Mouse (Mus musculus) embryonic facial prominence, embryonic 13.5 days (tissue): ENCODE measurements around the gene Rassf3. TPM values are rescaled to one million over a fixed set of nuclear protein-coding genes. Genes with fewer than 3 reads are reported as not detected.

ENCODE experiments used
- ATAC-seq: fragments of 200-750 bp; cut with Nextera tagmentation; 2 replicates; pipeline ENCODE4 v1.8.0; 2017; ENCODE audit warnings: low read depth; ENCODE audit not compliant: insufficient number of reproducible peaks, insufficient read depth, low FRiP score, low TSS enrichment
- H3K27ac ChIP-seq: fragments of 300-500 bp; sonication (generic); 2 replicates; pipeline ENCODE4 v1.5.1; 2015; ENCODE audit warnings: moderate library complexity, mild to moderate bottlenecking, inconsistent platforms
- H3K27me3 ChIP-seq: fragments of 300-500 bp; sonication (generic); 2 replicates; pipeline ENCODE4 v1.6.1; 2015; ENCODE audit warnings: mild to moderate bottlenecking, inconsistent platforms
- H3K36me3 ChIP-seq: fragments of 300-500 bp; sonication (generic); 2 replicates; pipeline ENCODE4 v1.6.1; 2015; ENCODE audit warnings: mild to moderate bottlenecking, inconsistent platforms
- H3K4me1 ChIP-seq: fragments of 300-500 bp; sonication (generic); 2 replicates; pipeline ENCODE4 v1.6.1; 2015; ENCODE audit warnings: inconsistent platforms
- H3K4me2 ChIP-seq: fragments of 300-500 bp; sonication (generic); 2 replicates; pipeline ENCODE4 v1.6.1; 2015; ENCODE audit warnings: moderate library complexity, mild to moderate bottlenecking, inconsistent platforms
- H3K4me3 ChIP-seq: fragments of 300-500 bp; sonication (generic); 2 replicates; pipeline ENCODE4 v1.5.1; 2015; ENCODE audit warnings: mild to moderate bottlenecking, inconsistent platforms
- H3K9ac ChIP-seq: fragments of 300-500 bp; sonication (generic); 2 replicates; pipeline ENCODE4 v1.6.1; 2015; ENCODE audit warnings: mild to moderate bottlenecking, inconsistent platforms
- H3K9me3 ChIP-seq: fragments of 300-500 bp; sonication (generic); 2 replicates; pipeline ENCODE4 v1.6.1; 2016; ENCODE audit warnings: inconsistent platforms
- WGBS: fragments of 180-500 bp; shearing (Covaris S2); methylation state at CpG from one replicate; pipeline ENCODE4 v1.1.7; 2015; ENCODE audit warnings: mixed read lengths; 5-methylcytosine and 5-hydroxymethylcytosine counted together
- polyA plus RNA-seq: library from polyadenylated mRNA; unstranded; fragments of >200 nt; fragmentation: Nextera tagmentation; extraction: Ambion mirVana; gene quantifications from 2 replicates; pipeline ENCODE4 v1.2.1, GENCODE M21; 2015

Gene Rassf3
- polyA plus RNA-seq, 1 experiment from 2014 or later, result 20.8 TPM

- Histone ChIP-seq H3K9me3 (no peaks in the 10 kb centered on the region), H3K27me3 (no peaks in the 10 kb centered on the region), H3K9ac (no peak overlapping the region), H3K36me3 (peaks cover 29% of the 10 kb centered on the region), H3K4me2 (peak overlapping the region; percentile 1; the same call in 1 of the 2 replicates), H3K4me1 (peaks cover 54% of the 10 kb centered on the region), H3K27ac (peak overlapping the region; percentile 63), H3K4me3 (no peak overlapping the region)
- 55% methylated on average over 22 of the region's 22 CpGs for WGBS
- peak; percentile 68; the same call in 1 of the 2 replicates for ATAC-seq
These were observed 56.3 kb downstream of the Rassf3 start for GRCm38 (mm10) chr10:121419640-121420470.

GRCm38 (mm10) chr10:121418835-121419234, 57.3 kb downstream of the Rassf3 start:
- Histone ChIP-seq H3K4me2 (no peak overlapping the region), H3K4me1 (peaks cover 49% of the 10 kb centered on the region), H3K9me3 (no peaks in the 10 kb centered on the region), H3K4me3 (no peak overlapping the region), H3K9ac (no peak overlapping the region), H3K27ac (no peak overlapping the region), H3K27me3 (no peaks in the 10 kb centered on the region), H3K36me3 (peaks cover 39% of the 10 kb centered on the region)
- no peak for ATAC-seq
- WGBS, result 87% methylated on average over 14 of the region's 14 CpGs

GRCm38 (mm10) chr10:121414127-121414526, 62.0 kb downstream of the Rassf3 start:
- H3K9me3 ChIP-seq, result no peaks in the 10 kb centered on the region
- no peak for ATAC-seq

GRCm38 (mm10) chr10:121412824-121413223, 63.3 kb downstream of the Rassf3 start:
- ATAC-seq, result no peak
- WGBS, result 86% methylated on average over 17 of the region's 17 CpGs
- no peaks in the 10 kb centered on the region for H3K9me3 ChIP-seq
- no peak overlapping the region for H3K4me2 ChIP-seq
- no peak overlapping the region for H3K4me3 ChIP-seq
- no peak overlapping the region for H3K27ac ChIP-seq
- H3K36me3 ChIP-seq, result peaks cover 62% of the 10 kb centered on the region
- H3K9ac ChIP-seq, result no peak overlapping the region
- H3K4me1 ChIP-seq, result peaks cover 24% of the 10 kb centered on the region
- H3K27me3 ChIP-seq, result no peaks in the 10 kb centered on the region

More at GRCm38 (mm10) chr10:121414127-121414526, 62.0 kb downstream of the Rassf3 start:
- Histone ChIP-seq H3K36me3 (peaks cover 59% of the 10 kb centered on the region), H3K4me2 (no peak overlapping the region), H3K9ac (no peak overlapping the region), H3K27ac (no peak overlapping the region), H3K4me3 (no peak overlapping the region), H3K4me1 (peaks cover 24% of the 10 kb centered on the region), H3K27me3 (no peaks in the 10 kb centered on the region)
- 64% methylated on average over 13 of the region's 13 CpGs for WGBS

- H3K36me3 ChIP-seq, result peaks cover 58% of the 10 kb centered on the region
- H3K4me3 ChIP-seq, result no peak overlapping the region
- H3K9me3 ChIP-seq, result no peaks in the 10 kb centered on the region
- WGBS, result 84% methylated on average over 11 of the region's 11 CpGs
- no peaks in the 10 kb centered on the region for H3K27me3 ChIP-seq
- 0 out of 2 replicates have a peak, but pooled peaks have one; percentile 59 for ATAC-seq
- H3K4me1 ChIP-seq, result peaks cover 20% of the 10 kb centered on the region
- H3K4me2 ChIP-seq, result no peak overlapping the region
- H3K9ac ChIP-seq, result no peak overlapping the region
- peak overlapping the region; percentile 13; the same call in 1 of the 2 replicates for H3K27ac ChIP-seq
These were observed 64.3 kb downstream of the Rassf3 start for GRCm38 (mm10) chr10:121411721-121412455.

GRCm38 (mm10) chr10:121409717-121410116, 66.4 kb downstream of the Rassf3 start:
- Histone ChIP-seq H3K4me1 (peaks cover 16% of the 10 kb centered on the region), H3K4me2 (no peak overlapping the region), H3K27me3 (no peaks in the 10 kb centered on the region), H3K9ac (no peak overlapping the region), H3K36me3 (peaks cover 37% of the 10 kb centered on the region), H3K27ac (no peak overlapping the region), H3K4me3 (no peak overlapping the region), H3K9me3 (no peaks in the 10 kb centered on the region)
- WGBS, result 64% methylated on average over 7 of the region's 7 CpGs
- ATAC-seq, result no peak

- no peak for ATAC-seq
- Histone ChIP-seq H3K36me3 (peaks cover 4% of the 10 kb centered on the region; the same call in 1 of the 2 replicates), H3K27me3 (no peaks in the 10 kb centered on the region), H3K9me3 (no peaks in the 10 kb centered on the region), H3K27ac (no peak overlapping the region), H3K4me1 (peaks cover 4% of the 10 kb centered on the region; the same call in 1 of the 2 replicates), H3K4me3 (no peak overlapping the region), H3K4me2 (no peak overlapping the region), H3K9ac (no peak overlapping the region)
- 60% methylated on average over 7 of the region's 9 CpGs for WGBS
These were observed 72.2 kb downstream of the Rassf3 start for GRCm38 (mm10) chr10:121403946-121404345.

GRCm38 (mm10) chr10:121403104-121403503, 73.0 kb downstream of the Rassf3 start:
- Histone ChIP-seq H3K27me3 (no peaks in the 10 kb centered on the region), H3K4me3 (no peak overlapping the region), H3K9ac (no peak overlapping the region), H3K9me3 (no peaks in the 10 kb centered on the region), H3K4me1 (0 out of 2 replicates have a peak, but pooled peaks cover 4% of the 10 kb centered on the region), H3K36me3 (no peaks in the 10 kb centered on the region), H3K4me2 (no peak overlapping the region), H3K27ac (no peak overlapping the region)
- ATAC-seq, result no peak
- 75% methylated on average over 9 of the region's 9 CpGs for WGBS

GRCm38 (mm10) chr10:121401005-121401404, 75.1 kb downstream of the Rassf3 start:
- Histone ChIP-seq H3K9ac (no peak overlapping the region), H3K27ac (no peak overlapping the region), H3K4me1 (0 out of 2 replicates have a peak, but pooled peaks cover 4% of the 10 kb centered on the region), H3K4me2 (no peak overlapping the region), H3K27me3 (no peaks in the 10 kb centered on the region), H3K36me3 (peaks cover 9% of the 10 kb centered on the region), H3K9me3 (no peaks in the 10 kb centered on the region), H3K4me3 (no peak overlapping the region)
- no peak for ATAC-seq
- 75% methylated on average over 7 of the region's 7 CpGs for WGBS

- Histone ChIP-seq H3K4me1 (peaks cover 17% of the 10 kb centered on the region), H3K27ac (no peak overlapping the region), H3K9ac (no peak overlapping the region), H3K4me2 (no peak overlapping the region), H3K9me3 (no peaks in the 10 kb centered on the region), H3K4me3 (no peak overlapping the region), H3K36me3 (peaks cover 33% of the 10 kb centered on the region), H3K27me3 (no peaks in the 10 kb centered on the region)
- 90% methylated on average over 7 of the region's 7 CpGs for WGBS
- ATAC-seq, result no peak
These were observed 77.5 kb downstream of the Rassf3 start for GRCm38 (mm10) chr10:121398599-121398998.

GRCm38 (mm10) chr10:121395542-121396176, 80.5 kb downstream of the Rassf3 start:
- Histone ChIP-seq H3K27me3 (no peaks in the 10 kb centered on the region), H3K36me3 (peaks cover 63% of the 10 kb centered on the region), H3K9me3 (no peaks in the 10 kb centered on the region), H3K4me1 (peaks cover 17% of the 10 kb centered on the region), H3K9ac (no peak overlapping the region), H3K4me2 (no peak overlapping the region), H3K4me3 (no peak overlapping the region), H3K27ac (no peak overlapping the region)
- whole genome bisulfite sequencing, result 82% methylated on average over 20 of the region's 20 CpGs
- no peak for ATAC-seq
